Mouse (Mus musculus): ENCODE data around the gene Mfsd2b.

Gene Mfsd2b

GRCm38 (mm10) chr12:4872983-4873477 is 1.1 kb downstream of the Mfsd2b start:
- DNase-seq: no peak

GRCm38 (mm10) chr12:4872273-4872672 is 1.9 kb downstream of the Mfsd2b start:
- no peak for DNase-seq

GRCm38 (mm10) chr12:4871260-4871659 is 2.9 kb downstream of the Mfsd2b start:
- DNase-seq: peak in 1 of 2 experiments; percentile 18

DNA sequence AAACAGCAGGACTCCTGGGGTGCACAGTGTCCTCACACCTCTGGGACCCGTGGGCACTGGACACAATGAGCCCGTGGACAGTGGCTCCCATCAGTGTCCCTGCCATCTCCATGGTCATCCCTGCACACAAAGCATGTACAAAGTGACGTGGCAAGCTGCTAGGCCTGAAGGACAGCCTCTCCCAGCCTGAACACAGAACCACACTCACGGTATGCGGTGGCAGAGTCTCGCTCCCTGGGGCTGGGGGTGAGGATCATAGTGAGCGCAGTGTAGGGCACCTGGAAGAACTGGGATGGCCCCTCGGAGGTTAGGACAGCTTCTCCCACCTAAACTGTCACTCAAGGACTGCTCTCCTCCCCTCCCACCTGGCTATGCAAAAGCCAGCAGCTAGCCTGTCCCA is 5.2 kb downstream of the Mfsd2b start:
- DNase-seq: no peak

GRCm38 (mm10) chr12:4864338-4864690 is 9.8 kb downstream of the Mfsd2b start:
- DNase-seq: no peak

DNA sequence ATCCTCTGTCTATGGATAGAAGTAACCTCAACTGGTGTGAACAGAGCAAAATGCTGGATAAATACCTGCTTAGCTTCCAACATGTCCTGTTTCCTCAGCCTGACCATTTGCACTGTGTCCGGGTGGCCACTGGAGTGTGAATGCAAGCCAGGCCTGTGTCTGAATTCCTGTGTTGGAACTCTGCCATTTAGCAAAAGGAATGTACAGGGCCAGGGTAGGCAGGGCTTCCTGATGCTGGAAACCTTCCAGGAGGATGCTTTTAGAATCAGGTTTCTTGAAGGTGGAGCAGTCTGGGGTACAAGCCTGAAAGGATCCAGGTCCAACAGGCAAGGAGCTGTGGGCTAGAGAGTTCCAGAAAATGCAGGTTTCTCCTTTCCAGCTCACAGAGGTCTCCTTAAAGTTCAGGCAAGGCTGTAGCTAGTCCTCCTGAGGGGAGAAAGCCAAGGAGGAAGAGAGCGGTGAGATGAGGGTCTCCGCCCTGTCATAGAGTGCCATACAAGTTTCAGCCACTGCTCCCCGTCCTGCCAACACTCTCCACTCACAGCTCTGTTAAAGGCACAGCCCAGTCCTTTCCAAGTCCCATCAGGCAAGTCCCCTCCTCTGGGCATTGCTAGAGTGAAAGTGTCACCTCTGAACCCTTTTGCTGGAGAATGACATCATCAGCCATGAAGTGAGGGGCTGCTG is 10.4 kb downstream of the Mfsd2b start:
- peak; percentile 31 to 49 for DNase-seq

DNA sequence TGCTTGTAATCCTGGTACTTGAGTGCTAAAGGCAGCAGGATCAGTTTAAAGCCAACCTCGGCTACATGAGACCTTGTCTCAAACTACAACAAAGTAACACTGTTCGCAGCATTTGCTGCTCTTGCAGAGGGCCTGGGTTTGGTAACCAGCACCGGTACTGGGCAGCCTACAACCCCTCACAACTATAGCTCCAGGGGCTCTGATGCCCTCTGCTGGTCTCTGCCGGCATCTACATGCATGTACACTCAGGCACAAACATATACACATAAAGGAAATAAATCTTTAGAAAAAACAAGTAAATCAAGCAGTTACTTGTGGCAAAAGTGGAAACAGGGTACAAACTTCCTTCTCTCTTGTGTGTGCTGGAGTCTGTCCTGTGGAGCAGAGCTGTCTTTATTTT is 11.5 kb downstream of the Mfsd2b start:
- no peak for DNase-seq

- no peak for DNase-seq
These were observed 14.8 kb downstream of the Mfsd2b start for GRCm38 (mm10) chr12:4859241-4859914.

DNA sequence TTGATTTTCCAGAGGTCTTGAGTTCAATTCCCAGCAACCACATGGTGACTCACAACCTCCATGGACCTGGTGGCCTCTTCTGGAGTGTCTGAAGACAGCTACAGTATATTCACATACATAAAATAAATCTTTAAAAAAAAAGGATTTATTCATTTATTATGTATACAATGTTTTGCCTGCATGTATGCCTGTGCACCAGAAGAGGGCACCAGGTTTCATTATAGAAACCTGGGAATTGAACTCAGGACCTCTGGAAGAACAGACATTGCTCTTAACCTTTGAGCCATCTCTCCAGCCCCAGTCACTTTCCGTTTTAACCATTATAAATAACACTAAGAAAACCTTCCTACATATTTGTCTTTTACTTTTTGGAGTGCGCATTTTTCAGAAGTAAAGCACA is 17.3 kb downstream of the Mfsd2b start:
- no peak for DNase-seq

GRCm38 (mm10) chr12:4856160-4856559 is 18.0 kb downstream of the Mfsd2b start:
- no peak for DNase-seq

DNA sequence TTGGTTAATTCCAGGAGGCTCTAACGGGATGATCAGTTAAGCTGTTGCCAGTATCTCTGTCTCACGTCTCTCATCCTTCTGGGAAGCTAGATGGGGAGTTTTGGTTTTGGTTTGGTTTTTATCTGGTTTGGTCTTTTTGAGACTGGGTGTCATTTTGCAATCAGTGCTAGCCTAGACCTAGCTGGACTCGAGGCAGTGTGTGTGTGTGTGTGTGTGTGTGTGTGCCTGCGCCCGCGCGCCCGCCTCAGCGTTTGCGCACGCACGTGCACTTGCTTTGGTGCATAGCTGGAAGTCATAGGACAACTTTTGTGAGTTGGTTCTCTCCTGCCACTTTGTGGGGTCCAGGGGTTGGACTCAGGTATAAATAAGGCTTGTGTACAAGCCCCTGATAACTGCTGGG is 30.4 kb downstream of the Mfsd2b start:
- peak; percentile 51 to 53 for DNase-seq

DNA sequence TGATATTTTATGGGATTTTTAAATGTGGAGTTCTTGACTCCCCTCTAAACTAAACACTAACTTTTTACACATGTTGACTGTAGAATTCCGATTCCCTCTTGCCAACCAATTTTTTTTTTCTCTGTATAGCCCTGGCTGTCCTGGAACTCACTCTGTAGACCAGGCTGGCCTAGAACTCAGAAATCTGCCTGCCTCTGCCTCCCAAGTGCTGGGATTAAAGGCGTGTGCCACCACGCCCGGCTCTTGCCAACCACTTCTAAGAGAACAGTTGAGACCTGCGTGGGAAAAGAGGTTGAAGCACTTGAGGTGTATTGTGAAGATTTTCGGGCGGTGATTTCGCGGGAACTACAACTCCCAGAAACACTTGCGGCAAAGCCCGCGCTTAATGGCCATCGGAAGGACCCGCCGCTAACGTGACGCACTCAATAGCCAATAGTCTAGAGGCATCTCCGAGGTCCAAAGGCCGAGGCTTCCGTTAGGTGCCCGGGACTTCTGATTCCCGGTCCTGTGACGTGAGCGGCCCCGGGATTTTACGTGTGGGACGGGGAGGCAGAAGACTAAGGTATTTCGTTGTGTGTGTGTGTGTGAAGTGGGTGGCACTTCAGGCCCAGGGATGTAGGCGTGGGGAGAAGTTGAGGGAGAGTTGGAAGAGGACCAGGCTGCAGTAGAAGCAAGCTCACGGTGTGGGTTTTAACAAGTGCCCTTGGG is 31.1 kb downstream of the Mfsd2b start, which contains the start of gene Wdcp:
Gene Wdcp, plus strand, starts transcription at position 414 of the 708 bp plus-strand sequence.
- DNase-seq: peak; percentile 90 to 92

DNA sequence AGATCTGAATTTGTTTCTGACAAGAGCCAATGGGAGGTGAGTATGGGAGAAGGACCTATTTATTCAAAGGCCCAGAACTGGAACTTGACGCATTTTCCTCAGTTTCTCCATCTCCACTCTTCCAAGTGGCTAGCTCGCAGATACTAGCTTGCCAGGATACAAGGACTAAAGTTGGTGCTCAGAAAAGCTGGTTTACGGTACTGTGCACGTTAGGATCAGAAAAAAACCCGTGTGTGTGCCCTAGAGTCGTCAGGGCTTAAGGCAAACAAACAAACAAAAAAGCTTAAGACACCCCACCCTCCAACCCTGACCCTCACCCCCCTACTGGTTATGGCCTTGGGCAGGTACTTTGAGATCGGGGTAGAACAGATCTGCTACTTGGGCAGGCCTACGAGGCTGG is 31.7 kb downstream of the Mfsd2b start:
- no peak for DNase-seq

DNA sequence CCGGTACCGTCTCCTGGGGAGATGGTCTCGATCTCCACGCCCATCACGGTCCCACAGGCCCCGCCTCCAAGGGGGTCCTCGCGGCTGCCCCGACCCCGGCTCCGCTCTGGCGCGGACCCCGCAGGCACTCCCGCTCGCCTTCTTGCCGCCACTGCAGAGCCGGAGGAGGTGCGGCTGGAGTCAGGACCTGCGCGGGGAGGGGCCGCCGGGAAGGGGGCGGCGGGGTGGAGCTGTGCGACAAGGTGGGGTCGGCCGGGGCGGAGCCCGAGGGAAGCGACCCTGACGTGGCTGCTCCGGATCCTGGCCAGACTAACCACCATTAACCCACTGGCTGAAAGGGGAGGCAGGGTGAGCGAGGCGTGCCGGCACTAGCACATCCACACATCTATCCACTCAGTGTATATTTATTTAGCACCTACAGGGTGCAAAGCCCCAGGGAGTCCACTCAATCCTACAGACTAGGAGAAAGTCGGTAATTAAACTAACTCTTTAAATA is 32.7 kb downstream of the Mfsd2b start, which contains the start of gene Fkbp1b:
Gene Fkbp1b, minus strand, starts transcription at position 200 of the 496 bp plus-strand sequence.
- peak; percentile 70 to 74 for DNase-seq

DNA sequence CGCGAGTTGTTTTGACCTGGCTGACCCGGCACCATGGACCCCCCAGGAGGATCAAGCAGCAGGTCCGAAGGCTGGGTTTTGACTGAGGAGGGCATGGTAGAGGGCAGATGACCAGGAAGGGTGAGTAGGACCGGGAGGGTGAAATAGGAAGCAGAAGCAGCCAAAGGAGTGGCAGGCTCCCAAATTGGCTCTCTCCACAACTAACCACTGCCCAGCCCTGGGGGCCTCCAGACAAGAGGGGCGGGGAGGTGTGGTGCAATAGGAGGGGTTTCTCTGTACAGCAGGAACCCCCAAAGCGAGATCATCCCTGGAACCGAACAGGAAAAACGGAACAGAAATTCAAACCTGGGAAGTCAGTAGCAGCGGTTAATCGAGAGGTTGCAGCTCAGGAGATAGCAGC is 33.4 kb downstream of the Mfsd2b start:
- peak; percentile 22 to 33 for DNase-seq

DNA sequence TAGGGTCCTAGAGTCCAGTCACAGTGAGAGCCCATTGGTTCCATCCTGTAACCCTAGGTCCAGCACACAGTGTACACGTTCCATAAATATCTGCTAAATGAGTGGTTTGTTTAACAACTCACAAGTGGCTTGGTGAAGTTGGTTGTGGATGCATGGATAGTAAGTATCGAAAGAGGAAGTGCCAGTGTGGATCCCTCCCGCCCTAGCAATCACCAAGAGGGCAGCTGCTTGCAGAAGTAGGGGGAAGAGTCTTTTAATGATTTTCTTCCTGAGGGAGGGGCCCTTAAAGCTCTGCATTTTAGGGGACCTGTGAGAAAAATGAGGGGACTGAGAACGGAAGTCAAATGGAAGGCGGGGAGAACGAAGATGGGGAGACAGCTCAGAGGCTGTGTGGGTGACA is 34.1 kb downstream of the Mfsd2b start:
- DNase-seq: peak in 1 of 2 experiments; percentile 10

- DNase-seq: no peak
These were observed 37.2 kb downstream of the Mfsd2b start for GRCm38 (mm10) chr12:4836959-4837358.

DNA sequence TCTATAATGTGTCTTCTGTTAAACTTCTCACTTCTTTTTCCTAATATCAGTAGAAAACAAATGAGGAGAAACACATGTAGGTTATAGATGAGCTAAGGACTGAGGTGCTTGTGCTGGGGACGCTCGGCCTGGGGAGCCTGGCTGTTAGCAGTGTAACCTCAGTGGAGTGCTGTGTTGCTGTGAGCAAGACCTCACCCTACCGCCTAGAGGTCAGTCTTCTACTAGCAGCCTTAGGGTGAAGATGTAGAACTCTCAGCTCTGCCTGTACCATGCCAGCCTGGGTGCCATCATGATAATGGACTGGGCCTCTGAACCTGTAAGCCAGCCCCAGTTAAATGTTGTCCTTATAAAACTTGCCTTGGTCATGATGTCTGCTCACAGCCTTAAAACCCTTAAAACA is 46.9 kb downstream of the Mfsd2b start:
- no peak for DNase-seq

- DNase-seq: peak; percentile 98 to 99
These were observed 56.6 kb downstream of the Mfsd2b start, which contains the start of gene Sf3b6 for GRCm38 (mm10) chr12:4817361-4818101. Gene Sf3b6, plus strand, starts transcription at chr12:4817544.

DNA sequence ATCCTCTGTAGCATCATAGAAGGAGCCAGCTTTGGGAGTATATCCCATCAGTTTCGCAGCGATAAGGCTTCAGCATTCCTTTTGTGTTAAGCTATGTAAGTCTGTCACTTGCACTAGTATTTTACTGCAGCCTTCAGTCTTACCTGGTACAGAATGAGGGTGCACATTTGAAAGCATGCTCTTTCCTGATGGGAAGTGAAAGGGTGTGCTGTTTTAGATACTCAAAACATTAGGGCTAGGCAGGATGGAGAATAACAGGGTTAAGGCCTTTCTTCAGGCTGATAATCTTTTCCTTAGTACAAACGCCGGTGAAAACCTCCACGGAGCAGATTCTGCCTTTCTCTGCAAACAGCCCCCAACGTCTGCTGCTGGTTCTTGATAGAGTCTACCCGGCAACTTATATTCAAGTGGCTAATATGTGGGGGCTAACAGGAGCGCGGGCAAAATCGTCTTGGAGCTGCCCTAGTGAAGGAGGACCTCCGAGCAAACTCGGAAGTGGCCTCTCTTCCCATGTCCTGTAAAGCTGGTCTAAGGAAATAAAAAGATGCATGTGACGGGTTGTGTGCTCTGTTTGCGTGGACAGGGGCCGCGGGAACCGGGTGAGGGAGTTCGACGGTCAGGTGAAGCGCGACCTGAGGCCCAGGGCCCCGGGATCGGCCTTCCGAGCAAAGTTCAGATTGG is 57.3 kb downstream of the Mfsd2b start:
- no peak for DNase-seq

DNA sequence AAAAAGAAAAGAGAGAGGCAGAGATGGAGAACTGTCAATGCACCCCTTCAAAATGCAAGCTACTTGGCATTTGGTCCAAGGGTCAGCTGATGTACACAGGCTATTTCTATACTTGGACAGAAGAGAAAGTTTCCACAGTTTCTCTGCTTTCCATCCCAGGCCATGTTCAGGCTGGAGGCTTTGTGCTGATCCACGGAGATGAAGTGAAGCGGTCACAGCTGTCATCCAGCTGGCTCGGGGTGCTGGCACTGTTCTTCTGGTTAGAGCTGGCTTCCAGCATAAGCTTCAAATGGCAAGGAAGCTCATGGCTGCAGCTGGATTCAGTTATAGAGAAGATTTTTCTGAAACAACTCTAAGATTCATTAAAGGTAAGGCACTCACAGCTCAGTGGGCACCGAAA is 60.5 kb downstream of the Mfsd2b start:
- peak; percentile 36 to 81 for DNase-seq
